Mouse (Mus musculus) bone marrow, adult 2 months (tissue): ENCODE measurements around the gene Bcas3. TPM values are rescaled to one million over a fixed set of nuclear protein-coding genes. Genes with fewer than 3 reads are reported as not detected.

Source experiments
- H3K27ac ChIP-seq: fragments of 200-500 bp; 2 replicates; pipeline ENCODE4 v1.5.1; 2012; ENCODE audit warnings: low read depth, mild to moderate bottlenecking, control low read depth, inconsistent platforms, low read length; ENCODE audit not compliant: control insufficient read depth, poor library complexity, insufficient read depth
- H3K4me1 ChIP-seq: fragments of 200-500 bp; 2 replicates; pipeline ENCODE4 v1.6.1; 2011; ENCODE audit warnings: low read length; ENCODE audit not compliant: control insufficient read depth, insufficient read depth
- H3K4me3 ChIP-seq: fragments of 200-500 bp; replicated peaks from 2 replicates; pipeline ENCODE3; 2011; ENCODE audit warnings: mild to moderate bottlenecking, low read depth, low read length, control low read depth; ENCODE audit not compliant: control insufficient read depth
- CTCF ChIP-seq: fragments of 200-500 bp; IDR thresholded peaks from 2 replicates; pipeline ENCODE4 v1.5.1; 2011; ENCODE audit warnings: low read length, control low read depth; ENCODE audit not compliant: control insufficient read depth, insufficient read depth
- POLR2A ChIP-seq: fragments of 200-500 bp; IDR thresholded peaks from 2 replicates; pipeline ENCODE4 v1.6.1; 2011; ENCODE audit warnings: low read depth, mild to moderate bottlenecking, control low read depth, low read length, borderline replicate concordance; ENCODE audit not compliant: control insufficient read depth
- WGBS: fragments of 180-500 bp; shearing (Covaris S2); methylation state at CpG from one replicate; pipeline ENCODE4 v1.1.7; 2018; 5-methylcytosine and 5-hydroxymethylcytosine counted together
- polyA plus RNA-seq: library from polyadenylated mRNA; stranded (reverse); fragments of >200 nt; gene quantifications from 2 replicates; pipeline ENCODE4 v1.2.4, GENCODE M21; 2011; ENCODE audit warnings: low replicate concordance; ENCODE audit not compliant: missing spikeins, insufficient read depth, insufficient read length

The Bcas3 gene
- polyA plus RNA-seq, 1 experiment = 19.5 TPM

GRCm38 (mm10) chr11:85545602-85546001, 192.6 kb downstream of the Bcas3 start:
- Histone ChIP-seq H3K27ac (no peak overlapping the region), H3K4me3 (no peak overlapping the region), H3K4me1 (no peaks in the 10 kb centered on the region; the same call in 1 of the 2 replicates)
- 6% methylated on average over 5 of the region's 5 CpGs for WGBS
- TF ChIP-seq CTCF = no peak
- no peak for TF ChIP-seq POLR2A

GRCm38 (mm10) chr11:85547966-85548365, 195.0 kb downstream of the Bcas3 start:
- Histone ChIP-seq H3K4me3 (no peak overlapping the region), H3K27ac (no peak overlapping the region), H3K4me1 (no peaks in the 10 kb centered on the region; the same call in 1 of the 2 replicates)
- WGBS = 82% methylated on average over 6 of the region's 6 CpGs
- TF ChIP-seq CTCF = no peak
- TF ChIP-seq POLR2A = no peak

GRCm38 (mm10) chr11:85549651-85550050, 196.7 kb downstream of the Bcas3 start:
- no peak for TF ChIP-seq CTCF
- TF ChIP-seq POLR2A = no peak
- Histone ChIP-seq H3K27ac (no peak overlapping the region), H3K4me3 (no peak overlapping the region), H3K4me1 (no peaks in the 10 kb centered on the region)
- WGBS = 80% methylated on average over 3 of the region's 3 CpGs

- 5% methylated on average over 1 of the region's 1 CpGs for WGBS
- H3K27ac ChIP-seq = no peak overlapping the region
Measured at GRCm38 (mm10) chr11:85555066-85555465, 202.1 kb downstream of the Bcas3 start.

GRCm38 (mm10) chr11:85555721-85556120, 202.8 kb downstream of the Bcas3 start:
- H3K4me3 ChIP-seq = no peak overlapping the region
- WGBS = 85% methylated on average over 2 of the region's 2 CpGs
- TF ChIP-seq POLR2A (no peak), CTCF (no peak)
- no peak overlapping the region for H3K27ac ChIP-seq
- H3K4me1 ChIP-seq = peaks cover 1% of the 10 kb centered on the region; the same call in 1 of the 2 replicates

More at GRCm38 (mm10) chr11:85555066-85555465, 202.1 kb downstream of the Bcas3 start:
- TF ChIP-seq CTCF (no peak), POLR2A (no peak)
- Histone ChIP-seq H3K4me1 (peaks cover 1% of the 10 kb centered on the region; the same call in 1 of the 2 replicates), H3K4me3 (no peak overlapping the region)

- WGBS = 79% methylated on average over 2 of the region's 2 CpGs
- no peaks in the 10 kb centered on the region for H3K4me1 ChIP-seq
- H3K27ac ChIP-seq = no peak overlapping the region
- no peak overlapping the region for H3K4me3 ChIP-seq
- TF ChIP-seq POLR2A (no peak), CTCF (no peak)
Measured at GRCm38 (mm10) chr11:85565068-85565467, 212.1 kb downstream of the Bcas3 start.

- TF ChIP-seq POLR2A (no peak), CTCF (no peak)
- H3K27ac ChIP-seq = no peak overlapping the region
- 84% methylated on average over 3 of the region's 3 CpGs for WGBS
- no peak overlapping the region for H3K4me3 ChIP-seq
- H3K4me1 ChIP-seq = no peaks in the 10 kb centered on the region; the same call in 1 of the 2 replicates
Measured at GRCm38 (mm10) chr11:85571040-85571439, 218.1 kb downstream of the Bcas3 start.

GRCm38 (mm10) chr11:85571936-85572335, 219.0 kb downstream of the Bcas3 start:
- H3K4me1 ChIP-seq = no peaks in the 10 kb centered on the region; the same call in 1 of the 2 replicates
- TF ChIP-seq CTCF = no peak
- no peak for TF ChIP-seq POLR2A
- no peak overlapping the region for H3K27ac ChIP-seq
- 81% methylated on average over 5 of the region's 5 CpGs for WGBS
- no peak overlapping the region for H3K4me3 ChIP-seq

- Histone ChIP-seq H3K4me1 (no peaks in the 10 kb centered on the region; the same call in 1 of the 2 replicates), H3K4me3 (no peak overlapping the region), H3K27ac (no peak overlapping the region)
- TF ChIP-seq CTCF (no peak), POLR2A (no peak)
- 65% methylated on average over 3 of the region's 3 CpGs for WGBS
Measured at GRCm38 (mm10) chr11:85572590-85572989, 219.6 kb downstream of the Bcas3 start.
